Mouse (Mus musculus) embryonic facial prominence, embryonic 10.5 days (tissue): ENCODE measurements around the gene Hes2. TPM values are rescaled to one million over a fixed set of nuclear protein-coding genes. Genes with fewer than 3 reads are reported as not detected.
A peak's percentile ranks its signal among the peaks of the same experiment; 100 is the strongest.

Experiments used
- DNase-seq: peaks from one replicate; pipeline ENCODE4 v3.0.0-alpha.2; 2017; ENCODE audit warnings: low spot score
- H3K27ac ChIP-seq: fragments of 300-500 bp; sonication (generic); replicated peaks from 2 replicates; pipeline ENCODE4 v1.5.1; 2016; ENCODE audit warnings: mild to moderate bottlenecking
- H3K27me3 ChIP-seq: fragments of 300-500 bp; sonication (generic); replicated peaks from 2 replicates; pipeline ENCODE4 v1.6.1; 2016; ENCODE audit warnings: low read depth, mild to moderate bottlenecking; ENCODE audit not compliant: poor library complexity, severe bottlenecking
- H3K36me3 ChIP-seq: fragments of 300-500 bp; sonication (generic); replicated peaks from 2 replicates; pipeline ENCODE4 v1.6.1; 2016; ENCODE audit warnings: mild to moderate bottlenecking, moderate library complexity
- H3K4me1 ChIP-seq: fragments of 300-500 bp; sonication (generic); 2 replicates; pipeline ENCODE4 v1.6.1; 2016
- H3K4me3 ChIP-seq: fragments of 300-500 bp; sonication (generic); 2 replicates; pipeline ENCODE4 v1.5.1; 2016; ENCODE audit warnings: mild to moderate bottlenecking, moderate library complexity
- H3K9me3 ChIP-seq: fragments of 300-500 bp; sonication (generic); 2 replicates; pipeline ENCODE4 v1.6.1; 2016; ENCODE audit warnings: mild to moderate bottlenecking
- WGBS: fragments of 180-500 bp; shearing (Covaris S2); methylation state at CpG from one replicate; pipeline ENCODE4 v1.1.7; 2016; 5-methylcytosine and 5-hydroxymethylcytosine counted together
- polyA plus RNA-seq: library from polyadenylated mRNA; unstranded; fragments of >200 nt; fragmentation: Nextera tagmentation; extraction: Ambion mirVana; gene quantifications from 2 replicates; pipeline ENCODE4 v1.2.1, GENCODE M21; 2016

Gene Hes2
- polyA plus RNA-seq, 1 experiment from 2014 or later, result 0.11 TPM

DNA sequence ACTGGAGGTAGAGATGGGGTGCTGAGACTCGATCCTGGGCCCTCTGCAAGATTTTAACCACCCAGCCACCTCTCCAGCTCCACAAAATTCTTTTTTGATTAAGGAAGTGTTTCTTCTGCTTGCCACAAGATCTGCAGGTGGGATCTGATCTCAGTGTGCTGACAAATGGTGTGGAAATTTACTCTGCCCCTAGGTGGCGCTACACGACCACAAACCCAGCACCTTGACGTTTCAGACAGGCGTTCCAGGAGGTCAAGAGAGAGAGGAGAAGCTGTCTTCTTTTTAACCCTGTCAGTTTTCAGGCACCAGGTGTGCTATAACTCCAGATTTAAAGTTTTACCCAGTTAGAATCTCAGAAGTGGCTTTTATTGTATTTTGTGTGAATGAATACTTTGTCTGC lies 14.4 kb downstream of the Hes2 start:
- Histone ChIP-seq H3K9me3 (no peaks in the 10 kb centered on the region), H3K4me1 (peaks cover 10% of the 10 kb centered on the region), H3K27ac (no peak overlapping the region), H3K27me3 (peaks cover 65% of the 10 kb centered on the region), H3K4me3 (no peak overlapping the region), H3K36me3 (no peaks in the 10 kb centered on the region)
- DNase-seq, result peak; percentile 84
- 3% methylated on average over 5 of the region's 5 CpGs for WGBS

DNA sequence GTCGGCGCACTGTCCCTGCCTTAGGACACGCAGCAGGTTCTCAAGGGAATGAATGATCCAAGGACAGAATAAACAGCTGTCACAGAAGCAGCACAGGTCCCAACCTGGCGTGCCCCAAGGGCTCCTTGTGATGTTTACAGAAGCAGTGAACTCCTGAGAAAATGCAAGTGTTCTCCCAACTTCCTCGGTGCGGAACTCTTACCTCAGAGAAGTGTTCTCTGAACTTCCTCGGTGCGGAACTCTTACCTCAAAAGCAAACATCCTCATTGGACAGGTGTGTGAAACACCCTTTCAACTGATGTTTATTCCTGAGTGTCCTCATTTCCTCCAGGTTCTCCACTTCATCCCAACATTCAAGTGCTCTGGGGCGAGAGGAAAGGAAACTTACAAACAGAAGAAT lies 15.3 kb downstream of the Hes2 start:
- no peaks in the 10 kb centered on the region for H3K36me3 ChIP-seq
- WGBS, result 87% methylated on average over 9 of the region's 9 CpGs

GRCm38 (mm10) chr4:152176638-152177037 lies 18.0 kb downstream of the Hes2 start:
- Histone ChIP-seq H3K4me1 (peaks cover 25% of the 10 kb centered on the region), H3K27ac (no peak overlapping the region), H3K9me3 (no peaks in the 10 kb centered on the region), H3K27me3 (peaks cover 75% of the 10 kb centered on the region), H3K36me3 (no peaks in the 10 kb centered on the region), H3K4me3 (no peak overlapping the region)
- WGBS, result 72% methylated on average over 3 of the region's 3 CpGs
- DNase-seq, result no peak

More for the DNA sequence above, 15.3 kb downstream of the Hes2 start:
- Histone ChIP-seq H3K9me3 (no peaks in the 10 kb centered on the region), H3K4me1 (peaks cover 19% of the 10 kb centered on the region), H3K4me3 (no peak overlapping the region), H3K27me3 (peaks cover 70% of the 10 kb centered on the region), H3K27ac (no peak overlapping the region)
- DNase-seq, result no peak

- no peaks in the 10 kb centered on the region for H3K36me3 ChIP-seq
- WGBS, result 69% methylated on average over 6 of the region's 6 CpGs
- H3K4me3 ChIP-seq, result peak overlapping the region; percentile 76
- H3K9me3 ChIP-seq, result no peaks in the 10 kb centered on the region
- peaks cover 25% of the 10 kb centered on the region for H3K4me1 ChIP-seq
- H3K27me3 ChIP-seq, result peaks cover 75% of the 10 kb centered on the region
- H3K27ac ChIP-seq, result peak overlapping the region; percentile 93
- DNase-seq, result no peak
Measured at GRCm38 (mm10) chr4:152177174-152177536, 18.5 kb downstream of the Hes2 start.

- Histone ChIP-seq H3K9me3 (no peaks in the 10 kb centered on the region), H3K36me3 (0 out of 2 replicates have a peak, but pooled peaks cover 4% of the 10 kb centered on the region), H3K4me1 (peaks cover 25% of the 10 kb centered on the region), H3K27ac (peak within 1 kb of the TSS; percentile 93), H3K4me3 (peak within 1 kb of the TSS; percentile 76), H3K27me3 (peaks cover 71% of the 10 kb centered on the region)
- under 1% methylated on average over 105 of the region's 108 CpGs for WGBS
- DNase-seq, result peak; percentile 96
Measured at GRCm38 (mm10) chr4:152177537-152178343, 19.1 kb downstream of the Hes2 start, which contains the start of gene Acot7. Gene Acot7 (plus strand): TSS chr4:152178134.

DNA sequence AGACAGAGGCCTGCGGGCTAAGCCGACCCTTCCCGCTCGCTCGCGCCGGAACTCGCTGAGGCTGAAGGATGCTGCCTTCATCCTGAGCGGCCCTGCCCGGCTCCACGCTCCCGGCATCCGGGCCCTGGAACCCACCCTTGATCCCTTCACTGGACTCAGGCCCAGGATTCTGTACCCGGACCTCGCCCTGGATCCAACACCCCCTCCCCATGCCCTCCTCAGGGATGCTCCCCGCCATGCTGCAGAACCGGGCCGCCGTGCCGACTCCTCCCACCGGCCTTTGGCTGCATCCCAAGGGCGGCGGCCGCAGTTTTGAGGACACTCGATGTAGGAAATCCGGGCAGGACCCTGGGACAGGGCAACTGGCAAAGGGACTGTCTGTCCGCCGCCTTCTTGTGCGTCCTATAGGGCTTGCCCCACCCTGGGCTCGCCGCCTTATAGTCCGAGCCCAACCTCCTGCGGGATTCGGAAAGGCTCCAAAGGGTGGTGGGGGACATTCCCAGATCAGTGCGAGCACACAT lies 19.7 kb downstream of the Hes2 start:
- DNase-seq, result no peak
- H3K9me3 ChIP-seq, result no peaks in the 10 kb centered on the region
- H3K27me3 ChIP-seq, result peaks cover 69% of the 10 kb centered on the region
- H3K4me1 ChIP-seq, result peaks cover 25% of the 10 kb centered on the region
- under 1% methylated on average over 35 of the region's 35 CpGs for WGBS
- peak overlapping the region; percentile 76 for H3K4me3 ChIP-seq
- 0 out of 2 replicates have a peak, but pooled peaks cover 4% of the 10 kb centered on the region for H3K36me3 ChIP-seq
- peak overlapping the region; percentile 93 for H3K27ac ChIP-seq

GRCm38 (mm10) chr4:152178916-152179705 lies 20.4 kb downstream of the Hes2 start:
- peak overlapping the region; percentile 76 for H3K4me3 ChIP-seq
- 37% methylated on average over 16 of the region's 16 CpGs for WGBS
- DNase-seq, result no peak
- no peaks in the 10 kb centered on the region for H3K9me3 ChIP-seq
- H3K36me3 ChIP-seq, result 0 out of 2 replicates have a peak, but pooled peaks cover 4% of the 10 kb centered on the region
- H3K4me1 ChIP-seq, result peaks cover 25% of the 10 kb centered on the region
- H3K27ac ChIP-seq, result peak overlapping the region; percentile 93; the same call in 1 of the 2 replicates
- peaks cover 62% of the 10 kb centered on the region for H3K27me3 ChIP-seq

GRCm38 (mm10) chr4:152179946-152180660 lies 21.4 kb downstream of the Hes2 start:
- Histone ChIP-seq H3K27me3 (peaks cover 52% of the 10 kb centered on the region), H3K9me3 (no peaks in the 10 kb centered on the region), H3K4me1 (peaks cover 29% of the 10 kb centered on the region)

GRCm38 (mm10) chr4:152182205-152182604 lies 23.5 kb downstream of the Hes2 start:
- 84% methylated on average over 10 of the region's 10 CpGs for WGBS
- DNase-seq, result no peak

More at GRCm38 (mm10) chr4:152179946-152180660, 21.4 kb downstream of the Hes2 start:
- DNase-seq, result no peak
- Histone ChIP-seq H3K36me3 (0 out of 2 replicates have a peak, but pooled peaks cover 4% of the 10 kb centered on the region), H3K27ac (no peak overlapping the region), H3K4me3 (no peak overlapping the region)
- 87% methylated on average over 16 of the region's 16 CpGs for WGBS

DNA sequence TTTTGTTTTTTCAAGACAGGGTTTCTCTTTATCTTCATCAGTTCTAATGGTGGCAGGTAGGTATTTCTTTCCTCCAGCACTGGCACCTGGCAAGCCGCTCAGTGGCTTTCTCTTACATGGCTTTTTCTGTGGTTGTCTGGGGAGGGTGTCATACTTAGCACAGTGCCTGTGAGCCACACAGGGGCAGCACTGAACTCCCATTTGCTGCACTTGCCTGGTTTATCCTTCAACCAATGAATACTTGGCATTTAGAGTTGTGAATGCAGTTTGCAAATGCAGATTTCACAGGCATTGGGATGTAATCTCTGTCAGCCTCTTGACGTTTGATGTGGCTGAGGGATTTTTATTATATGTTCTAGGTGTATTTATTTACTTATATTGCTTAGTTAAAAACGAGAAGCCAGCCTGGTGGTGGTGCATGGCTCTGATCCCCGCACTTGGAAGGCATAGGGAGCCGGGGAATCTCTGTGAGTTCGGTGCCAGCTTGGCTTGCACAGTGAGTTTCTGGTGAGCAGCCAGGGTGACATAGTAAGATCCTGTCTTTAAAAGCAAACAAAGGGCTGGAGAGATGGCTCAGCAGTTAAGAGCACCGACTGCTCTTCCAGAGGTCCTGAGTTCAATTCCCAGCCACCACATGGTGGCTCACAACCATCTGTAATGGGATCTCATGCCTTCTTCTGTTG lies 25.8 kb downstream of the Hes2 start:
- DNase-seq, result no peak
- H3K4me3 ChIP-seq, result no peak overlapping the region
- H3K27ac ChIP-seq, result no peak overlapping the region
- H3K9me3 ChIP-seq, result no peaks in the 10 kb centered on the region
- peaks cover 27% of the 10 kb centered on the region for H3K4me1 ChIP-seq
- WGBS, result 71% methylated on average over 7 of the region's 7 CpGs
- H3K36me3 ChIP-seq, result 0 out of 2 replicates have a peak, but pooled peaks cover 4% of the 10 kb centered on the region
- H3K27me3 ChIP-seq, result peaks cover 22% of the 10 kb centered on the region

More at GRCm38 (mm10) chr4:152182205-152182604, 23.5 kb downstream of the Hes2 start:
- no peak overlapping the region for H3K27ac ChIP-seq
- H3K4me3 ChIP-seq, result no peak overlapping the region
- H3K4me1 ChIP-seq, result peaks cover 49% of the 10 kb centered on the region
- H3K36me3 ChIP-seq, result 0 out of 2 replicates have a peak, but pooled peaks cover 4% of the 10 kb centered on the region
- no peaks in the 10 kb centered on the region for H3K9me3 ChIP-seq
- H3K27me3 ChIP-seq, result peaks cover 41% of the 10 kb centered on the region

DNA sequence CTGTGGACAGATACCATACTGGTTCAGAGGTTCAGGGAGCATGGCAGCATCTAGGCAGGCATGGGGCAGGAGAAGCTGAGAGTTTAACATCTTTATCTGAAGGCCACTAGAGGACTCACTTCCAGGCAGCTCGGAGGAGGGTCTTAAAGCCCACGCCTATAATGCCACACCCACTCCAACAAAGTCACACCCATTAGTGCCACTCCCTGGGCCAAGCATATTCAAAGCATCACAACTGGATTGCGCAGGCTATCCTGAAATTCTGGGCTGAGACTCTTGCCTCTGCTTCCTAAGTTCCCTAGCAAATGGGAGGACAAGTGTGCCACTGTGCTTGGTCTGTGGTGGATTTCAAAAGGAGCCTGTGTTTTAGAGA lies 26.5 kb downstream of the Hes2 start:
- peak; percentile 58 for DNase-seq
- Histone ChIP-seq H3K36me3 (0 out of 2 replicates have a peak, but pooled peaks cover 4% of the 10 kb centered on the region), H3K9me3 (no peaks in the 10 kb centered on the region), H3K4me1 (peaks cover 29% of the 10 kb centered on the region), H3K27ac (peak overlapping the region; percentile 83), H3K4me3 (peak overlapping the region; percentile 46), H3K27me3 (peaks cover 16% of the 10 kb centered on the region)
- WGBS, result 6% methylated on average over 3 of the region's 3 CpGs
